Mouse (Mus musculus) B cell, adult 2 months (primary cell): ENCODE measurements around the gene AI413582.

ENCODE experiments used
- DNase-seq, 2 experiments: peaks; one replicate each; pipeline ENCODE4 v3.0.0; 2022

The AI413582 gene

GRCm38 (mm10) chr17:27555075-27555511 lies 10.5 kb downstream of the AI413582 start:
- peak; percentile 73 to 74 for DNase-seq

- DNase-seq, result no peak
Measured at GRCm38 (mm10) chr17:27554062-27554960, 11.2 kb downstream of the AI413582 start.

GRCm38 (mm10) chr17:27552215-27553201 lies 13.0 kb downstream of the AI413582 start:
- no peak for DNase-seq

- DNase-seq, result peak; percentile 52 to 53
Measured at GRCm38 (mm10) chr17:27551393-27551940, 14.1 kb downstream of the AI413582 start.

GRCm38 (mm10) chr17:27549234-27549633 lies 16.3 kb downstream of the AI413582 start:
- no peak for DNase-seq

- no peak for DNase-seq
Measured at GRCm38 (mm10) chr17:27547253-27547868, 18.2 kb downstream of the AI413582 start.

GRCm38 (mm10) chr17:27546574-27547085 lies 18.9 kb downstream of the AI413582 start:
- no peak for DNase-seq

- no peak for DNase-seq
Measured at GRCm38 (mm10) chr17:27545991-27546390, 19.6 kb downstream of the AI413582 start.

GRCm38 (mm10) chr17:27544551-27544950 lies 21.0 kb downstream of the AI413582 start:
- DNase-seq, result no peak

GRCm38 (mm10) chr17:27541984-27542383 lies 23.6 kb downstream of the AI413582 start:
- DNase-seq, result no peak

GRCm38 (mm10) chr17:27541261-27541660 lies 24.3 kb downstream of the AI413582 start:
- no peak for DNase-seq

- DNase-seq, result peak; percentile 93 to 94
Measured at GRCm38 (mm10) chr17:27534718-27535117, 30.8 kb downstream of the AI413582 start.

GRCm38 (mm10) chr17:27533354-27533753 lies 32.2 kb downstream of the AI413582 start:
- DNase-seq, result no peak

GRCm38 (mm10) chr17:27532095-27532494 lies 33.5 kb downstream of the AI413582 start:
- DNase-seq, result no peak

GRCm38 (mm10) chr17:27528767-27529166 lies 36.8 kb downstream of the AI413582 start:
- DNase-seq, result no peak

GRCm38 (mm10) chr17:27528030-27528429 lies 37.5 kb downstream of the AI413582 start:
- DNase-seq, result no peak

GRCm38 (mm10) chr17:27527188-27527587 lies 38.4 kb downstream of the AI413582 start:
- DNase-seq, result peak; percentile 21 to 36

- no peak for DNase-seq
Measured at GRCm38 (mm10) chr17:27523121-27523520, 42.4 kb downstream of the AI413582 start.

- DNase-seq, result no peak
Measured at GRCm38 (mm10) chr17:27521303-27521702, 44.3 kb downstream of the AI413582 start, which contains the start of gene Grm4. TSS of gene Grm4 (minus strand) at chr17:27521403.

- DNase-seq, result peak; percentile 71 to 78
Measured at GRCm38 (mm10) chr17:27520557-27520956, 45.0 kb downstream of the AI413582 start.

- DNase-seq, result no peak
Measured at GRCm38 (mm10) chr17:27518700-27519595, 46.6 kb downstream of the AI413582 start.
